In the genomic region with DNA sequence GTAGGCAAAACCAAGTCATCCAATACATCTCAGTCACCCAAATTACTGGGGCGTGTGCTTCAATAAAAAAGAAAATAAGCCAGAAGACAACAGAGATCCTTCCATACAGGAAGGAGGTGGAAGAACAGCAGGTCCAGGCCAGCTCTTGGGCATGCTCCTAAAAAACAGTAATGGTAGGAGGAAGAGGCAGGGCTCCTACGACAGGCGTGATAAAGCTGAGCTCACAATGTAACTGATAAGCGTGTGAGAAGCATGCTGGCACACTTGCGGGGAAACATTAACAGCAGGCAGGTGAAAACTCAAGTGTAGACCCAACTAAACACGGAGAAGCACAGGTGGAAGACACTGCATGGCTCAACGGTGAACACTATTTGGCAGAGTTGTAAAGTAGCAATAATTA, we compare ENCODE assay signal across 28 mouse cellular contexts. TPM values are rescaled to one million over a fixed set of nuclear protein-coding genes. Genes with fewer than 3 reads are reported as not detected.
DNase-seq lines count a peak whose midpoint lies in the region; ATAC-seq and TF ChIP-seq lines count a peak whose summit lies in the region.
"Had no signal": no experiment of that assay in that cellular context is flagged by ENCODE, and none has a peak within 500 bp of the region (broad histone marks: within the 10 kb centered on the region; RNA-seq: fewer than 3 reads in every experiment).

No protein-coding gene starts in this region.

- H3K4me3 ChIP-seq in midbrain, embryonic 11.5 days (ENCODE audit: low read depth, low read length): no peak overlapping the region
- no peak overlapping the region for H3K4me3 ChIP-seq in midbrain, embryonic 16.5 days (ENCODE audit: low read depth, low read length)
- no peak overlapping the region for H3K4me3 ChIP-seq in intestine, embryonic 16.5 days (ENCODE audit: low read length)
- no peak overlapping the region for H3K4me3 ChIP-seq in stomach, postnatal 0 days (ENCODE audit: low read depth, low read length)
- no peak overlapping the region for H3K4me3 ChIP-seq in forebrain, embryonic 10.5 days
- H3K4me3 ChIP-seq: embryonic facial prominence, embryonic 12.5 days; embryonic facial prominence, embryonic 15.5 days; forebrain, embryonic 12.5 days; forebrain, embryonic 15.5 days; heart, adult 2 months; heart, embryonic 10.5 days; heart, embryonic 13.5 days had no signal

- H3K9me3 ChIP-seq in midbrain, embryonic 11.5 days (ENCODE audit: control insufficient read depth, low read length): no peaks in the 10 kb centered on the region
- H3K9me3 ChIP-seq in midbrain, embryonic 16.5 days (replicated peaks; ENCODE audit: control insufficient read depth, low read length, poor library complexity, severe bottlenecking): no peaks in the 10 kb centered on the region
- no peaks in the 10 kb centered on the region for H3K9me3 ChIP-seq in intestine, embryonic 16.5 days (ENCODE audit: control insufficient read depth, low read length)
- no peaks in the 10 kb centered on the region for H3K9me3 ChIP-seq in stomach, postnatal 0 days (ENCODE audit: control insufficient read depth, low read length)
- no peaks in the 10 kb centered on the region for H3K9me3 ChIP-seq in forebrain, embryonic 10.5 days
- H3K9me3 ChIP-seq: embryonic facial prominence, embryonic 12.5 days; embryonic facial prominence, embryonic 15.5 days; forebrain, embryonic 12.5 days; forebrain, embryonic 15.5 days; heart, embryonic 10.5 days; heart, embryonic 13.5 days had no signal

- TF ChIP-seq EP300 in stomach, postnatal 0 days (optimal IDR thresholded peaks at IDR 0.05): no peak

- H3K4me2 ChIP-seq in midbrain, embryonic 11.5 days: no peak overlapping the region
- no peak overlapping the region for H3K4me2 ChIP-seq in midbrain, embryonic 16.5 days (ENCODE audit: low read length)
- H3K4me2 ChIP-seq in intestine, embryonic 16.5 days (ENCODE audit: low read depth, low read length): no peak overlapping the region
- no peak overlapping the region for H3K4me2 ChIP-seq in stomach, postnatal 0 days (replicated peaks; ENCODE audit: low read depth)
- H3K4me2 ChIP-seq: embryonic facial prominence, embryonic 12.5 days; embryonic facial prominence, embryonic 15.5 days; forebrain, embryonic 12.5 days; forebrain, embryonic 15.5 days; heart, embryonic 13.5 days; hindbrain, embryonic 14.5 days had no signal

- H3K4me1 ChIP-seq in midbrain, embryonic 11.5 days (ENCODE audit: control insufficient read depth, insufficient read depth, low read length): no peaks in the 10 kb centered on the region
- H3K4me1 ChIP-seq in midbrain, embryonic 16.5 days (ENCODE audit: control insufficient read depth, insufficient read depth, low read length): no peaks in the 10 kb centered on the region
- 0 out of 2 replicates have a peak, but pooled peaks cover 2% of the 10 kb centered on the region for H3K4me1 ChIP-seq in intestine, embryonic 16.5 days (ENCODE audit: control insufficient read depth, insufficient read depth, low read length)
- H3K4me1 ChIP-seq in stomach, postnatal 0 days (replicated peaks; ENCODE audit: control insufficient read depth, insufficient read depth): no peaks in the 10 kb centered on the region
- no peaks in the 10 kb centered on the region for H3K4me1 ChIP-seq in forebrain, embryonic 10.5 days
- H3K4me1 ChIP-seq: embryonic facial prominence, embryonic 12.5 days; embryonic facial prominence, embryonic 15.5 days; forebrain, embryonic 12.5 days; forebrain, embryonic 15.5 days; heart, embryonic 10.5 days had no signal

- no peak overlapping the region for H3K27ac ChIP-seq in midbrain, embryonic 11.5 days (ENCODE audit: low read depth, low read length)
- no peak overlapping the region for H3K27ac ChIP-seq in midbrain, embryonic 16.5 days (ENCODE audit: low read length)
- H3K27ac ChIP-seq in intestine, embryonic 16.5 days (ENCODE audit: low read length): no peak overlapping the region
- no peak overlapping the region for H3K27ac ChIP-seq in stomach, postnatal 0 days (replicated peaks)
- H3K27ac ChIP-seq in forebrain, embryonic 10.5 days: no peak overlapping the region
- H3K27ac ChIP-seq: embryonic facial prominence, embryonic 12.5 days; embryonic facial prominence, embryonic 15.5 days; forebrain, embryonic 12.5 days; forebrain, embryonic 15.5 days; heart, adult 2 months; heart, embryonic 10.5 days; heart, embryonic 13.5 days; hindbrain, embryonic 14.5 days; hindbrain, postnatal 0 days had no signal

- ATAC-seq in midbrain, embryonic 11.5 days (ENCODE audit: low FRiP score): no peak
- ATAC-seq in midbrain, embryonic 16.5 days: no peak
- ATAC-seq in intestine, embryonic 16.5 days: peak; percentile 78
- ATAC-seq in megakaryocyte-erythroid progenitor cell, adult 5-6 weeks (replicated peaks; ENCODE audit: low FRiP score, low TSS enrichment, poor library complexity, severe bottlenecking): peak; percentile 69; the same call in 1 of the 2 replicates
- peak; percentile 57 for ATAC-seq in stomach, postnatal 0 days (ENCODE audit: low FRiP score, low TSS enrichment)
- no peak for ATAC-seq in monocyte, adult 5-6 weeks (replicated peaks; ENCODE audit: insufficient number of reproducible peaks, low FRiP score, low TSS enrichment, poor library complexity, severe bottlenecking)
- ATAC-seq: CD4-positive, CD25-positive, alpha-beta regulatory T cell, adult 4 months; forebrain, embryonic 15.5 days; hindbrain, postnatal 0 days; Patski had no signal

- no peaks in the 10 kb centered on the region for H3K27me3 ChIP-seq in midbrain, embryonic 11.5 days (ENCODE audit: control insufficient read depth, insufficient read depth, low read length)
- H3K27me3 ChIP-seq in midbrain, embryonic 16.5 days (ENCODE audit: control insufficient read depth, insufficient read depth, low read depth, low read length): no peaks in the 10 kb centered on the region
- H3K27me3 ChIP-seq in intestine, embryonic 16.5 days (replicated peaks; ENCODE audit: control insufficient read depth, insufficient read depth, low read length): no peaks in the 10 kb centered on the region
- H3K27me3 ChIP-seq in stomach, postnatal 0 days (ENCODE audit: control insufficient read depth, insufficient read depth, low read length): no peaks in the 10 kb centered on the region
- H3K27me3 ChIP-seq in forebrain, embryonic 10.5 days (ENCODE audit: poor library complexity, severe bottlenecking): no peaks in the 10 kb centered on the region
- H3K27me3 ChIP-seq: embryonic facial prominence, embryonic 12.5 days; embryonic facial prominence, embryonic 15.5 days; forebrain, embryonic 12.5 days; forebrain, embryonic 15.5 days; heart, embryonic 13.5 days; Patski had no signal

- peak; percentile 8 for DNase-seq in midbrain, embryonic 11.5 days (ENCODE audit: low spot score, missing footprints)
- DNase-seq in stomach, postnatal 0 days (ENCODE audit: low spot score): no peak
- no peak for DNase-seq in forebrain, embryonic 10.5 days (ENCODE audit: extremely low spot score, low spot score)
- DNase-seq in cerebellum, adult 11 months: no peak
- DNase-seq: adrenal gland, adult 2 months; adrenal gland, postnatal 25 days; cerebellum, adult 2 months; cerebellum, adult 9-11 months; cerebellum, postnatal 25 days; gastrocnemius, postnatal 10 days; gastrocnemius, postnatal 36 days; heart, adult 2 months; heart, postnatal 14 days; heart, postnatal 4 days had no signal

- no peaks in the 10 kb centered on the region; the same call in 1 of the 2 replicates for H3K36me3 ChIP-seq in midbrain, embryonic 11.5 days (ENCODE audit: control insufficient read depth, insufficient read depth, low read length)
- no peaks in the 10 kb centered on the region; the same call in 1 of the 2 replicates for H3K36me3 ChIP-seq in midbrain, embryonic 16.5 days (ENCODE audit: control insufficient read depth, insufficient read depth, low read length)
- no peaks in the 10 kb centered on the region for H3K36me3 ChIP-seq in intestine, embryonic 16.5 days (ENCODE audit: control insufficient read depth, insufficient read depth, low read length)
- H3K36me3 ChIP-seq in stomach, postnatal 0 days (ENCODE audit: control insufficient read depth, insufficient read depth, low read length): no peaks in the 10 kb centered on the region
- H3K36me3 ChIP-seq in forebrain, embryonic 10.5 days (replicated peaks): peaks cover 26% of the 10 kb centered on the region
- H3K36me3 ChIP-seq: embryonic facial prominence, embryonic 12.5 days; embryonic facial prominence, embryonic 15.5 days; heart, embryonic 10.5 days had no signal

- no peak for TF ChIP-seq CTCF in stomach, postnatal 0 days (IDR thresholded peaks at IDR 0.05; ENCODE audit: low read depth)

- H3K9ac ChIP-seq in midbrain, embryonic 11.5 days (ENCODE audit: low read length): no peak overlapping the region
- no peak overlapping the region for H3K9ac ChIP-seq in midbrain, embryonic 16.5 days (ENCODE audit: low read depth, low read length)
- H3K9ac ChIP-seq in intestine, embryonic 16.5 days (ENCODE audit: low read depth, low read length): no peak overlapping the region
- H3K9ac ChIP-seq in stomach, postnatal 0 days (ENCODE audit: low read length): no peak overlapping the region
- H3K9ac ChIP-seq: embryonic facial prominence, embryonic 12.5 days; embryonic facial prominence, embryonic 15.5 days; forebrain, embryonic 12.5 days; forebrain, embryonic 15.5 days; heart, embryonic 13.5 days; hindbrain, embryonic 14.5 days had no signal

- 97% methylated on average over 7 of the region's 7 CpGs for WGBS in midbrain, embryonic 11.5 days
- WGBS in midbrain, embryonic 16.5 days: 97% methylated on average over 7 of the region's 7 CpGs
- WGBS in intestine, embryonic 16.5 days: 72% methylated on average over 7 of the region's 7 CpGs
- 64% methylated on average over 7 of the region's 7 CpGs for WGBS in stomach, postnatal 0 days
- WGBS in forebrain, embryonic 10.5 days: 93% methylated on average over 7 of the region's 7 CpGs

RNA-seq across cellular contexts. Expression of gene Fam118b, which starts 10.2 kb away (rescaled TPM):
- polyA plus RNA-seq in midbrain, embryonic 11.5 days (2014; fragmentation: Nextera tagmentation; extraction: Ambion mirVana): 82.0 and 82.2 TPM in 2 replicates
- 59.1 and 60.7 TPM in 2 replicates for polyA plus RNA-seq in midbrain, embryonic 16.5 days (2015; fragmentation: Nextera tagmentation; extraction: Ambion mirVana)
- polyA plus RNA-seq in intestine, embryonic 16.5 days (2015; fragmentation: Nextera tagmentation; extraction: Ambion mirVana): 58.2 and 58.9 TPM in 2 replicates
- 24.7 and 34.1 TPM in 2 replicates for total RNA-seq in megakaryocyte-erythroid progenitor cell, adult 5-6 weeks (2014; fragmentation: Nextera tagmentation)
- 8.7 and 16.5 TPM in 2 replicates for total RNA-seq in megakaryocyte-erythroid progenitor cell, adult 5-6 weeks (2017)
- 23.6 and 24.0 TPM in 2 replicates for polyA plus RNA-seq in stomach, postnatal 0 days (2015; fragmentation: Nextera tagmentation; extraction: Ambion mirVana)
- 8.1 to 19.4 TPM (median 15.3 TPM) in 3 replicates for total RNA-seq in monocyte, adult 5-6 weeks (2017)
- 64.9 and 70.2 TPM in 2 replicates for polyA plus RNA-seq in forebrain, embryonic 10.5 days (2016; fragmentation: Nextera tagmentation; extraction: Ambion mirVana)

RNA-seq across cellular contexts. Expression of gene Rpusd4, which starts 10.3 kb away (rescaled TPM):
- 29.6 and 29.8 TPM in 2 replicates for polyA plus RNA-seq in midbrain, embryonic 11.5 days (2014; fragmentation: Nextera tagmentation; extraction: Ambion mirVana)
- 16.7 and 18.5 TPM in 2 replicates for polyA plus RNA-seq in midbrain, embryonic 16.5 days (2015; fragmentation: Nextera tagmentation; extraction: Ambion mirVana)
- 30.8 and 36.2 TPM in 2 replicates for polyA plus RNA-seq in intestine, embryonic 16.5 days (2015; fragmentation: Nextera tagmentation; extraction: Ambion mirVana)
- 31.0 and 47.2 TPM in 2 replicates for total RNA-seq in megakaryocyte-erythroid progenitor cell, adult 5-6 weeks (2014; fragmentation: Nextera tagmentation)
- total RNA-seq in megakaryocyte-erythroid progenitor cell, adult 5-6 weeks (2017): 13.9 and 21.5 TPM in 2 replicates
- polyA plus RNA-seq in stomach, postnatal 0 days (2015; fragmentation: Nextera tagmentation; extraction: Ambion mirVana): 15.1 and 16.0 TPM in 2 replicates
- total RNA-seq in monocyte, adult 5-6 weeks (2017): 11.6 to 17.8 TPM (median 12.7 TPM) in 3 replicates
- polyA plus RNA-seq in forebrain, embryonic 10.5 days (2016; fragmentation: Nextera tagmentation; extraction: Ambion mirVana): 33.3 TPM in 2 replicates

RNA-seq across cellular contexts. Expression of gene Foxred1, which starts 46.5 kb away (rescaled TPM):
- polyA plus RNA-seq in midbrain, embryonic 11.5 days (2014; fragmentation: Nextera tagmentation; extraction: Ambion mirVana): 29.9 and 31.5 TPM in 2 replicates
- polyA plus RNA-seq in midbrain, embryonic 16.5 days (2015; fragmentation: Nextera tagmentation; extraction: Ambion mirVana): 49.8 and 51.2 TPM in 2 replicates
- 41.7 and 46.3 TPM in 2 replicates for polyA plus RNA-seq in intestine, embryonic 16.5 days (2015; fragmentation: Nextera tagmentation; extraction: Ambion mirVana)
- total RNA-seq in megakaryocyte-erythroid progenitor cell, adult 5-6 weeks (2014; fragmentation: Nextera tagmentation): 29.5 and 36.4 TPM in 2 replicates
- 37.9 and 52.0 TPM in 2 replicates for total RNA-seq in megakaryocyte-erythroid progenitor cell, adult 5-6 weeks (2017)
- polyA plus RNA-seq in stomach, postnatal 0 days (2015; fragmentation: Nextera tagmentation; extraction: Ambion mirVana): 28.9 and 29.9 TPM in 2 replicates
- 33.0 to 49.7 TPM (median 42.1 TPM) in 3 replicates for total RNA-seq in monocyte, adult 5-6 weeks (2017)
- 55.3 and 55.6 TPM in 2 replicates for polyA plus RNA-seq in forebrain, embryonic 10.5 days (2016; fragmentation: Nextera tagmentation; extraction: Ambion mirVana)

RNA-seq across cellular contexts. Expression of gene Tirap, which starts 57.3 kb away (rescaled TPM):
- polyA plus RNA-seq in midbrain, embryonic 11.5 days (2014; fragmentation: Nextera tagmentation; extraction: Ambion mirVana): 14.1 and 14.6 TPM in 2 replicates
- 4.3 and 4.6 TPM in 2 replicates for polyA plus RNA-seq in midbrain, embryonic 16.5 days (2015; fragmentation: Nextera tagmentation; extraction: Ambion mirVana)
- polyA plus RNA-seq in intestine, embryonic 16.5 days (2015; fragmentation: Nextera tagmentation; extraction: Ambion mirVana): 12.4 and 13.4 TPM in 2 replicates
- 2.8 and 3.9 TPM in 2 replicates for total RNA-seq in megakaryocyte-erythroid progenitor cell, adult 5-6 weeks (2014; fragmentation: Nextera tagmentation)
- 1.2 and 8.7 TPM in 2 replicates for total RNA-seq in megakaryocyte-erythroid progenitor cell, adult 5-6 weeks (2017)
- polyA plus RNA-seq in stomach, postnatal 0 days (2015; fragmentation: Nextera tagmentation; extraction: Ambion mirVana): 12.6 and 13.9 TPM in 2 replicates
- total RNA-seq in monocyte, adult 5-6 weeks (2017): 9.9 to 13.5 TPM (median 12.9 TPM) in 3 replicates
- polyA plus RNA-seq in forebrain, embryonic 10.5 days (2016; fragmentation: Nextera tagmentation; extraction: Ambion mirVana): 18.8 and 21.9 TPM in 2 replicates

RNA-seq across cellular contexts. Expression of gene Srpr, which starts 57.4 kb away (rescaled TPM):
- polyA plus RNA-seq in midbrain, embryonic 11.5 days (2014; fragmentation: Nextera tagmentation; extraction: Ambion mirVana): 95.7 and 96.9 TPM in 2 replicates
- polyA plus RNA-seq in midbrain, embryonic 16.5 days (2015; fragmentation: Nextera tagmentation; extraction: Ambion mirVana): 65.8 and 68.2 TPM in 2 replicates
- 115 and 119 TPM in 2 replicates for polyA plus RNA-seq in intestine, embryonic 16.5 days (2015; fragmentation: Nextera tagmentation; extraction: Ambion mirVana)
- total RNA-seq in megakaryocyte-erythroid progenitor cell, adult 5-6 weeks (2014; fragmentation: Nextera tagmentation): 50.0 and 60.6 TPM in 2 replicates
- 47.4 and 84.9 TPM in 2 replicates for total RNA-seq in megakaryocyte-erythroid progenitor cell, adult 5-6 weeks (2017)
- polyA plus RNA-seq in stomach, postnatal 0 days (2015; fragmentation: Nextera tagmentation; extraction: Ambion mirVana): 115 and 129 TPM in 2 replicates
- 44.4 to 75.2 TPM (median 54.0 TPM) in 3 replicates for total RNA-seq in monocyte, adult 5-6 weeks (2017)
- polyA plus RNA-seq in forebrain, embryonic 10.5 days (2016; fragmentation: Nextera tagmentation; extraction: Ambion mirVana): 78.8 and 81.3 TPM in 2 replicates

Comparison
In these comparisons a context has a peak if more than half of its experiments do, and no peak if none do; other contexts are left out.
1. ATAC-seq: peak in intestine, embryonic 16.5 days (single experiment), megakaryocyte-erythroid progenitor cell, adult 5-6 weeks (single experiment) and stomach, postnatal 0 days (single experiment); none in midbrain, embryonic 11.5 days (single experiment), midbrain, embryonic 16.5 days (single experiment) and monocyte, adult 5-6 weeks (single experiment).